Mouse (Mus musculus): ENCODE results near the gene H1foo. TPM values are rescaled to one million over a fixed set of nuclear protein-coding genes. Genes with fewer than 3 reads are reported as not detected.

The H1foo gene
- total RNA-seq, 2 experiments from 2014 or later = not detected

DNA sequence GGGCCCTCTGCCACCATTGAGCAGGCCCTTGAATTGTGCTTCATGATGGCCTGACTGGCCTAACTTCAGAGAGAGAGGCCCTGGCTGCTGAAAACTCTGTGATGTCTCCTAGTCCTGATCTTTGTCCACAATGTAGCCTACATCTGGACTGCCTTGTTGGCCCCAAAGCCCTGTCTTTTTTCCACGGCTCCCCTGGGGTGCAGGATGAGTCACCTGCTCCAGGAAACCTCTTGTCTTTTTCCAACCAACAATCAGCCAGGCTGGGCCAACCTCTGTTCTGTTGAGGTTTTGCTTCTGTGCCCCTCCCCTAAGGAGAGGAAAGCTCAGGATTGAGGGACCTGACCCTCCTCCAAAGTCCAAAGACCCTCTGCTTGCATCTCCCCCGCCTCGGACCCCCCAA lies 17.0 kb downstream of the H1foo start:
- DNase-seq (ENCODE audit: low spot score in 2 of 2) = no peak

DNA sequence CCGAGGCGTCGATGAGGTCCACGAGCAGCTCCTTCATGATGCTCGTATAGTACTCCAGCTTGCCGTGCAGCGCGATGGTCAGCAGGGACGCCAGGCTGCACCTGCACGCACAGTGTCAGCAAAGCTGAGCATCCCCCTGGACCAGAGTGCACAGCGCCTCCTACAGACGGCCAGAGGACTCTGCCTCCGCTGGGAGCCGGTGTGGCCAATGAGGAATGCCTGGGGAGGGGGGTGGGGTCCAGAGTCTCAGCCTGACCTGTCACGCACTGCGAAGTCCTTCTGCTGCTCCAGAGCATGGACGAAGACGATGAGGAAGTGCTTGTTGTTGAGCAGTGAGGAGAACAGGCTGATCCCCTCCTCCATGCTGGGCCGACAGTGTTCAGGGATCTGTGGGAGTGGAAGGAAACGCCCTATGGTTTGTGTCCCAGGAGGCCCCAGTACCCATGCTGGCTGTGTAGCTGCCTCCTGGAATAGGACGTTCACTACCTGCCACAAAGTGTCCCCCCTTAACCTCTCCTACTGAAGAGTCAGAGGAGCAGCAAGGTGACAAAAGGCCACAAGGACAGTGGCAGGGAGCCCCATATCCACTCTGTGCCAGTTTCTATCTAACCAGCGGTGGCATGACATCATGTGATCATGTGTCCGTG lies 17.8 kb downstream of the H1foo start:
- DNase-seq (ENCODE audit: low spot score in 2 of 2) = no peak

DNA sequence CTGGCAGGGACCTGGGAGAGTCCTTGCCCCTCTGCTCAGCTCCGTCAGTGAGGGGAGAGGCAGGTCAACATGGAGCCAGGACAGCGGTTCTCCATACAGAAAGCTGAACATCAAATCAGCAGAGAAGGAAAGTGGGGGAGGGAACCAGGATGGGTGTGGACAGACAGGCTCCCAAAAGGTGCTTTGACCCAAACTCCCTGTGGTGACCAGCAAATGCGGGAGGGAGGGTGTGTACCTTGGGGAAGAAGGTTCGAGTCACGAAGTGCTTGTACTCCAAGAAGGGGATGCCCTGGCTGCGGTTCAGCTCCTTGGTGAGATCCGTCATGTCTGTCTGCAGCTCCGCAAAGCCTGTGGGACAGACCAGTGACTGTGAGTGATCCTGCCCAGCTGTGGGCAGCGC lies 18.9 kb downstream of the H1foo start:
- no peak for DNase-seq (ENCODE audit: low spot score in 2 of 2)

DNA sequence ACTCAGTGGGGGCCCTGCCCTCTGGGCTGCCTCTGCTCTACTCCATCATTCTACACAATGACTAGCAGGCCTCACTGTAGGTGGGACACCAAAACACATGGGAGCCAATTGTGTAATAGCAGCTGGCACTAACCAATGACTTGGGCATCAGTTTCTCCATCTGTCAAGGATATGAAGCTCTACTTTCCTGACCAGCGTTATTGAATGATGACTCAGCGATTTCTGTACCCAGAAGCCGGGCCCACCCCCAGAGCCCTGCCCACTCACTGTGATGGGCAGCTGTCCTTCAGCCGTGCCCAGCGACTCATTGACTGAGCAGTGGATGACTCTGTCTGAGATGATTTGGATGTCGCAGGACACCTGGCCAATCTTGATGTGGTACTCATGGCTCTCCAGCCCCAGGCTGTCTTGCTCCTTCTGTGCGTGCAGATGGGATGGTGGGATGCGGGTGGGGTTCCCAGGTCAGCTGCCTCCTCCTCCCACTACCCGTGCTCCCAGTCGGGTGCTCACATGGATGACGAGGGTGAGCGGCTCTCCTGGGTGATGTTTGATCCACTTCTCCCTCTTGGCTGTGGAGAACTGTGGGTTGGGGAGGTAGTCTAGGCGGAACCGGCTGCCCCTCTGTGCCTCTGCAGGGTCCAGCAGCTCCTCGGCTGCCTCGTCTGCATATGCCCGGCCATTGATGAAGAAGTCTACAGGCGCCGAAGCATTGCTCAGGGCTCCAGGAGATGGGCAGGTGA lies 21.7 kb downstream of the H1foo start:
- DNase-seq (ENCODE audit: low spot score in 2 of 2) = no peak

DNA sequence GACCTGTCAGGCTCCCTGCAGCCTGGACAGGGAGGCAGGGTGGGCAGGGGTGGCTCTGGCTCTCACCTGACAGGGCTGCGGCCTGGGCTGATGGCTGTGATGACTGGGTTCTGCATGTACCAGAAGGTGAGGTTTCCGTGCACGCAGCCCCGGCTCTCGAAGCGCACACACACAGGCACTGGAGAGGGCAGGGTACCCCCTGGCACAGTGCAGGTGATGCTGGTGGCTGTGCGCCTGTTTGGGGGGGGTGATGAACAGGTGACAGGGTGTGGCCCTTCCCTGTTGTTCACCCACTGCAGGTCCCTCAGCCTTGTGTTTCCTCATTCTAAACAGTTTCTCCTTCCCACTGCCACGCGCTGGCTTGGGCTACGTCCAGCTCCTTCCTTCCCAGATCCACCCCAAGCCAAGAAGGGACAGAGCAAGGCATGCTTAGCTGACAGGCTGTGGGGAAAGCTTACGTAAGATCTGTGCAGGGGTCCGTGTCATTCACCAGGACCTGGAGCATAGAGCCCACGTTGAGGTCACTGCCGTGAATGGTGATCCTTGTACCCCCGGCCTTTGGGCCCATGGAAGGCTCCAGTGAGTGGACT lies 22.6 kb downstream of the H1foo start:
- no peak for DNase-seq (ENCODE audit: low spot score in 2 of 2)

DNA sequence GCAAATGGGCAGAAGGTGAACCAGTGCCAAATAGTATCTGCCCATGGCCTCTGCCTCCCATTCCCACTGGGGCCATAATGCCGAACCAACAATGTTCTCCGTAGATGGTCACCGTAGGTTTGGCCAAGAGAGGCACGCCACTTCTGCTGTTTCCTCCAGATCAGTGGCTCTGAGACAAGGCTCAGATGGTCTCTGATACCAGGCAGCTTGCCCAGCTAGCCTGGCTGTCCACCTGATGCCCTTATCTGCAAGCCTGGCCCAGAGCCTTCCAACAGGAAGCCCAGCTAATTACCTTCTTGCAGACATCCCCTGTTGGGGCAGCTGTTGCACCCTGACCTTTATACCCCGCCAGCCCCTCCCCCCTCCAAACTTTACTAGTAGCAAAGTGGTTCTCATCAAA lies 23.3 kb downstream of the H1foo start:
- no peak for DNase-seq (ENCODE audit: low spot score in 2 of 2)

DNA sequence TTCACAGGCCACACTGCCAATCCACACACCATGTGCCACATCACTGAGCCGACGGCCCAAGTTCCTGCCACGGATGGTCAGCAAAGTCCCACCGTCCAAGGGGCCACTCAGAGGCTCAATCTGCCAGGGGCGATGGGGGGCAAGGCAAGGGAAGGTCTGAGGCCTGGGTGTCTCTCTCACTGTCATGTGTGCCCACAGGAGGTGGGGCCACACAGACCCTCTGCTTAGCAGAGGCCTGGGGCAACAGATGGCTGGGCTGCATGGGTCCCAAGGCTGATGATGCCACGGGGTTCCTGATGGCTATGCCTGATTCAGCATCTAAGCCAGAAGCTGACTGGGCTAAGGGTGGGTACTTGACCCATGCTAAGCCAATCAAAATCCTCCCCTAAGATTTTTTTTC lies 24.0 kb downstream of the H1foo start:
- no peak for DNase-seq (ENCODE audit: low spot score in 2 of 2)

DNA sequence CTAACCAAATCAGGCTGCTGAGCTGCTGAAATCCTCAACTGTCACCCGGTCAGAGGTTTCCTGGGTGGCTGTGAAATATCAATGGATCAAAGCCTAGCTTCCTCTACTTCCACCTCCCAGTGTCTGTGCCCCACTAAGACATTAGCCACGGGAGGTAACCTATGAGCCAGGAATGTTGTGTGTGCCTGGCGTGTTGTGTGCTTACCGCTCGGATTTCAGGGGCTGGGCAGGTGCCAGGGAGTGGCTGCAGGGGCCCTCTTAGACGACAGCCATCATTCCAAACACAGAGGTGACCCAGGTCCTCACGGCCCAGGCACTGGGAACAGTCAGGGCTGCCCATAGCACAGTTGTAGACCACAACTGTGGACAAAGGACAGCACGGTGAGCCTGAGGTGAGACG lies 24.4 kb downstream of the H1foo start:
- no peak for DNase-seq (ENCODE audit: low spot score in 2 of 2)

DNA sequence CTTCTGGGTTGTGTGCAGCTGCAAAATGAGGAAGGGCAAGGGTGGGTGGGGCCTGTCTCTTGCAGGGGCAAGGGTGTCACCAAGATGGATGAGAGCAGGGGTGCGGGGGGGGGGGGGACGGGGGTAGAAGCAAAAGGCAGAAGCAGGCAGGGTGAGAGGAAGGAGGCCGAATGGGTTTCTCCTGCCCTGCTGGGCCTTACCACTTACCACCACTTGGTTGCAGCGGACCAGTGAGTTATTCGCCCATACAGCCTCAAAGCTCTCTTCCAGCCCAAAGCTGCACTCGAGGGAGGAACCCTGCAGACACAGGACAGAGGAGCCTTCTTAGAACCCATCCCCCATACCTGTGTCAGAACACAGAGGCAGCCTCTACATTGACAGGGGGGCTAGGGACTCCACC lies 25.2 kb downstream of the H1foo start:
- no peak for DNase-seq (ENCODE audit: low spot score in 2 of 2)

DNA sequence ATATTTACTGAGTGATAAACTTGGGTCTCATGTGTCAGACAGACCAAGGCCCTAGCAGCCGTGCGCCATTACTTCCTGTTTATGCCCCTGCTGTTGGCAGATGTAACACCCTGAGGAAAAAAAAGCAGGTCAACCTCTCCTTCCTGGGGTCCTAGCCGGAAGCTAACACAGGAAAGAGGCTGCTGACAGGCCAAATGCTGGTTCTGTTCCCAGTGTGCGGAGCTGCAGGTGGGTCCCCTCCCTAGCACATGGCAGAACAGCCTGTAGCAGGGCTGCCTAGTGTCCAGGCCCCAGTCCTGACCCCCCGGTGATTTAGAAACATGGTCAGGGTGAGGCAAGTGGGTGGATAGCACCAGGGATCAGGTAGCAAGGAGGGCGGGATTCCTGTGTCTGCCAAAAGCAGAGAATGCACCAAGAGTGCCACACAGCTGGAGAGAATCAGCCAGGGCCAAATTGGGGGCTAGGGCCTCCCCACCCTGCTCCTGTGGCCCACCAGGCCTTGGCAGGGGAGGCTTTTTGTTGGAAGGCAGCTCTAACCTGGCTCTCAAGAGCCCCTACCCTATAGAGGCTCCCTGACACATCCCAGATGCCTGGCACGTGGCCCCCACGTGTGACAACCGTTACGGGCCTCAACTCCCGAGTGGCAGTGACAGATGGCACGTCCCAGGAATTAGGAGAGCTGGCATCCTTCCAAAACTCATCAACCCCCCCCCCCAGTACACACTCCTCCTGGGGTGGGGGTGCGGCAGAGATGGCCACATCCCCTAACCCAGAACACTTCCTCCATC lies 26.7 kb downstream of the H1foo start:
- DNase-seq (ENCODE audit: low spot score in 2 of 2) = no peak

DNA sequence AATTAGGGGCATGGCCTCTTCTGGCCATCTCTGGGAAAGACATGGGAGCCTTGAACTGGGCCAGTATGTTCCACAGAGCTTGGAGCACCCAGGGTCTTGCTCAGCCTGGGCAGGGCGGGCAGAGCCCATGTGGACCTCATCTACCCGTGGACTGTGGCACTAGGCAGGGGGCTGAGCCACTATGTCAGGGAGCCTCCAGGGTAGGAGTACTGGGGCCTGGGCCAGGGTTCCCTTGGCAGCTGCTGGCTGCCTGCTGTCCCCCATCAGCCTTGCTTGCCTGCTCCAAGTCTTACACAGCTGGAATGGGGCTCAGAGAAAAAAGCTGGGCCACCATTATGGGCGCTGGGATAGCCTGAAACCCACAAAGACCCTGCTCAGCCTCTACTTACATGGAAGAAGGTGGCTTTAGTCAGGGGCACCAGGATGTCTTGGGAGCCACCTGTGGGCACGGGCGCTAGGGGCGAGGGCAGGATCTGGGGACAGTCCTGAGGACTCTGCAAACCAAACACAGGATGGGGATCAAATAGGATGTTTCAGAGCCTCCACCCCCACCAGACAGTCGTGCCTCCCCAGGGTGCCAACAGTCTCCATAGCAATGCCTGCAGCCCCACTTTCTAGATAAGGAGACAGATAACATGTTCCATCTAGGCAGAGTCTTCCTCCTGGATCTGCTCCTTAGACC lies 27.5 kb downstream of the H1foo start:
- DNase-seq (ENCODE audit: low spot score in 2 of 2) = no peak

DNA sequence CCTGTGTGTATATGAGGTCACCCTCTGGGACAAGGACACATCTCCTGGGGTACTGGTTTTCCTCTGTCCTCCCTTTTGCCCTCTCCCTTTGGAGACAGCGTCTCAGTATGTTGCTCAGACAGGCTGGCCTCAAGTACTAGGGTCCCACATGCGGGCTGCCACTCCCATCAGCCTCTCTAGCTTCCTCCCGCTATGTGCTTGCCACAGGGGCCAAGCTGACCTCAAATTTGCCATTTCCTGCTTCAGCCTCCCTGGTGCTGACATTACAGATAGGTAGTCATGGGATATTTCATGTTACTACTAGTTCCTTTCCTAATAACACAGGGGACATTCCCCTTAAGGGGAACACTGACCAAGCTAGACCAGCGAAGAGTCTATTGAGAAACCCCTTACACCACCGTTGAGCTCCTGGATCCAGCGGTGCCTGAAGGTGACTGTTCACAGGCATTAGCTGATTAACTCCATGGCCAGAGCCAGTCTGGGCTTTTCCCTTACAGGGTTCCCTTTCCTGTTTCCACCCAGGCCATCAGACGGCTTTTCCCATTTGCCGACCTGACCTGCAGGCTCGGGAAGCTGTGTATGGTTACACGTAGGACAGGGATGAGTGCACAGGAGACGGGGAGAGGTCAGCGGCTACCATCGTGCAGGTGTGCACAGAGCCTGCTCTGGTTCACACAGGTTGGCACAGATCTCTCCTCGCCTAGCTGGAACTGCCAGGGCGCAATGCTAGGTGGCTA lies 28.6 kb downstream of the H1foo start:
- DNase-seq (ENCODE audit: low spot score in 2 of 2) = no peak

DNA sequence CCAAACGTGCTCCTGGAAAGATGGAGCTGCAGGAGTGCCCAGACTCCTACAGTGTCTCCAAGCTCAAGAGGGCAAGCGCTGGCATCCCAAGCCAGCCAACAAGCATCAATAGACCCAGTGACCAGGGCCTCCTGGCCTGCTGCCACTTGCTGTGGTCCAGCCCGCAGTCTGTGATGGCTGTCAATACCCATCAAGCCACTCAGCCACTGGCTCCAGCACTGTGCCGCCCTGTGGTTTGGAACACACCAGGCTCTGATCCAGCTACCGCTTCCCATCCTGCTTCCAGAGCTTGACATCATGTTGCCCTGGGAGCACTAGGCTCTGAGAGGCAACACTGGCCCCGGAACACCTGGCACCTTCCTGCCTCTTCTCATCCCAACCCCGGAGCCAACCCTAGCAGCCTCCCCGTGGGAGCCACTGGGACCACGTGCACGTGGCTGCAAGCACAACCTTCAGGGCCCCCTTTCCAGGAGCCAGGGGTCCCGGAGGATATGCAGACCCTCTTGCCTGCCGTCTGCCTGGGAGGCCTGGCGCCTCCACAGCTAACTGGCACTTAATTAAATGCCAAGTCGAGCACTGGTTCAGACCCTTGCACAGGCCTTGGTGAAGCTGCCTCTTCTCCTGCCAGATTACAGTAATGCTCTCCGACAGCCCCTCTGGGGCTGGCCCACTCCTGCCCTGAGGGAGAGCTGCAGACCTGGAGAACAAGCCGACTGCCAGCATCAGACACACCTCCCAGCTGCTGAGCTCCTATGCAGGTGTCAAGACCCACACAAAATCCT lies 29.3 kb downstream of the H1foo start:
- DNase-seq (ENCODE audit: low spot score in 2 of 2) = no peak

DNA sequence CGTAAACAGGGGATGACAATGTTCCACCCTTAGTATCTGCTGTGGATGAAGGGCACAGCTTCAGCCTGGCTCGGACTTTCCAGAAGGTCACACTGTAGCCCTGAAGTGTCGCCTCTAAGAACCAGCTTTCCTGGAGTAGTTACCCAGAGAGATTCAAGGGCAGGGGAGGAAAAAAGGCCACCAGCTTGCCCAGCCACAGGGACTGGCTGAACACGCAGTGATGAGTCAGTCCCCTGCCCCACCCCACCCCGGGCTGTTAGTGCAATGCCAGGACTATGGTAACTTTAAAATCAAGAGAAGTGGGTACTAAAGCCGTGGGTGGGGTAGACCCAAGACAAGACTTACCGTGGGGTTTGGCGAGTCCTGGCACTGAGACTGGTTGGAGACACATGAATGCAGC lies 30.9 kb downstream of the H1foo start:
- no peak for DNase-seq (ENCODE audit: low spot score in 2 of 2)

DNA sequence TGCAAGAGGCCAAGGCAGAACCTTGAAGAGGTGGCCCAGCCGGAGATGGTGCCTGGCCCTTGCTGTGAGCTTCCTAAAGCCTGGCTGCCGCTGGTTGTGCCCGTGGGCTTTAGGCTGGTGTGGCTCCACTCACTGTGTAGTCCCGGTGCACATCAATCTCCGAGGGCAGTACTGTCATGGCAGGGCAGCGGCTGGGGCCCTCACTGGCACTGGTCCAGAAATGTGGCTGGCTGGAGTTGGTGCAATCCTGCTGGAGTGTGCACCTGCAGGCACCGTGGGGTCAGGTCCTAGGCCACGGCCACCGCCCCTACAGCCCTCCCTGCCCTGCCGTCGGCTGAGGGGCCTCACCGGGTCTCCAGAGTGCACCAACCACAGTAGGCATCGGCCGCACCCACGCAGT lies 33.1 kb downstream of the H1foo start:
- no peak for DNase-seq (ENCODE audit: low spot score in 2 of 2)

DNA sequence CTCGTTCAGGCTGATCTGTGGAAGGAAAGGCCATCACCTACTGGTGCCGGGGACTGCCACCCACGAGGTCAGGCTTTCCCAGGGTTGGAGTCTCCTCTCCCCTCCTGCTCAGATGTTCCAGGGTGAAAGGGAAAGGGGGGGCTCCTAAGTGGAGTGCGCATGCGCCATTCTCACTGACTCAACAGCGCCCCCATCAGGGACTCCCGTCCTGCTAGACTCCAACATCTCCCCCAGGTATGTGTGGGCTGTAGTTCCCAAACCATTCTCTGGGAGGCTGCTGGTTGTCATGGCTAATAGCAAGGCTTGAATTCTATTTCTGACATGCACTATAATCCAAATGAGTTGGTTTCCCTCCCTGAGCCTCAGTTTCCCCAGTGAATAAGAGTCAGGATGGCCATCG lies 33.9 kb downstream of the H1foo start:
- DNase-seq (ENCODE audit: low spot score in 2 of 2) = no peak

DNA sequence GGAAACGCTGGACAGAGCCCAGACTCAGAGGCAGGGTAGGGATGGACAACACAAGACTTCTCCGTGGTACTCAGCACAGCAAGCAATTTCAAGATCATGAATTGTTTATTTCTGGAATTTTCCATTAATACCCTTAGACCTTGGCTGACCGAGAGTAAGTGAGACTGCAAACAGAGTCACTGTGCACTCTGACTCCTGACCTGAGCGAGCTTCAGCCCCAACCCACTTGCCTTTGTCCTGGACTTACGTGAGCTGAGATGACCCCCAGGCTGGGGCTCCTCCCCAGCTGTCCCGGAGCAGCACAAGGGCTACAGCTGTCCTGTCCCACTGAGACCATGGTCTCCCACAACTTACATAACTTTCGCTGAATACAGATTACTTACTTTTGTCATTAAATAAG lies 38.2 kb downstream of the H1foo start:
- DNase-seq (ENCODE audit: low spot score in 2 of 2) = no peak

DNA sequence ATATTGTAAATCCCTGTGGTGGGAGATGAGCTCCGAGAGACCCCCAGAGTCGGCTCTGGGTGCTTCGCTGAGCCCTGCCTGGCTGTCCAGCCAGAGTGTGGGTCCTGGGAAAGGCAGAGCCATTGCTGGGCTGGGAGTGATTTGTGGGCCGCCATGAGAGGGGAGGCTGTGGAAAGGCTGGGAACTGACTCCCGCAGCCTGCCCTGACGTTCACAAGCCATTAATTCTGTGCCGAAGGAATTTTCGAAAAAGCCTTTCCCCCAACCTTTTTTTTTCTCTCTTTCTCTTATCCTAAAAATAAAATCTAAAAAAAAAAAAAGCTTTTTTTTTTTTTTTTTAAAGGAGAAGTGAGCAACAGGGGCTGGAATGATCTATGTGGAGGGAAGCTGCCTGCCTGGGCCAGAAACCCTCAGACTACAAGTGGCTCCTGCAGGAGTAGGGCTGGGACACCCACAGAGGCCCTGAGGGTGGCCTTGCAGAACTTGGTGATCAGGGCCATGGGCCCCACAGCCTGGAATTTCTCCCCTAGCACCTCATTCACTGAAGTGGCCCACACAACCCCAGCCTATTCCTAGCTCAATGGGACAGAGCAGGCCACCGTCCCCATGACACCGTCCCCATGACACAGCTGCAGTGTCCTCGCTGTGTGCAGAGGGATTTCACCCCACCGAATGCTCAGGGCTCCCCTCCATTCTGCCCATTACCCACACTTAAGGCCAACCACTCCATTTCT lies 38.7 kb downstream of the H1foo start:
- no peak for DNase-seq (ENCODE audit: low spot score in 2 of 2)

DNA sequence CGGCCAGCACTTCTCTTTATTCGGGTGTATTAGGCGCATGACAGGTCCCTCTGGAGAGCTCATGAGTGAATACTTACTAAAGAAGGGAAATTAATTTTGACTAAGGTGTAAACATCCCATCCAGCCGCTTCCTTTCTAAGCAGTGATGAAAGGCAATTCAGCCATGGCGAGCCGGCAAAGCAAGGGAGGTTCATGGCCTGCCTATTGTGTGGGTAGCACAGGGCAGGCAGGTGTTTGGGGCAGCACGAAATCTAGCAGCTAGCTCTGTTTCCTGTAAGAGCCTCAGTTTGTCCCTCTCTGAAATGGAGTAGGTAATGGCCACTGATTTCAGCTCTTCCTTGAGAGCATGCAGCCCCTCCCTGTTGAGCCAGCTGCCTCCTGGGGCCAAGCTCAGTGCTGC lies 39.8 kb downstream of the H1foo start:
- DNase-seq (ENCODE audit: low spot score in 2 of 2) = no peak
